Mouse (Mus musculus) spleen, adult 18-20 months (tissue): Measurements from ENCODE around the gene Ddn.

Source experiments
- DNase-seq, 2 experiments: peaks; one replicate each; pipeline ENCODE4 v3.0.0; 2022; ENCODE audit warnings: mixed read lengths in 2 of 2

Gene Ddn

GRCm38 (mm10) chr15:98809390-98809789 lies at the start of gene Ddn:
TSS of gene Ddn (minus strand) at chr15:98809490.
- no peak for DNase-seq

DNA sequence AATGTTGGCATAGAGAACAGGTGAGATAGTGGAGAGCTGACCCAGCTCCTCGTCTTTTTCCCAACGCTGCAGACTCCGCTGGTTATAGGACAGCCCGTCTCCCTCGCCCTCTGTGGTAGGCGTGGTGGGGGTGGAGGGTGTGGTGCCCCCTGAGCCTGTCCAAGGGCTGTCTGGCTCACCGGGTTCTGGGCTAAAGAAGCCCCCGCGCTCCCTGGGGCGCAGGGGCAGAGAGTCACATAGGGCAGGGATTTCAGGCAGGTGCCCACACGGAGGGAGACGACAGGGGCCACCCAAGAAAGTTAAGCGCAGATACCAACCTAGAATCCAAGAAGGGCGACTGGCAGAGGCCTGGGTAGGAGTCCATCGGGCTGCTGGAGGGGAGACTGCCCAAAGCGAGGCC lies 44.9 kb upstream of the Ddn start:
- DNase-seq, result peak in 1 of 2 experiments; percentile 3

- peak in 1 of 2 experiments; percentile 5 for DNase-seq
These were observed 44.1 kb upstream of the Ddn start for GRCm38 (mm10) chr15:98853161-98853937.

- DNase-seq, result peak in 1 of 2 experiments; percentile 4
These were observed 43.4 kb upstream of the Ddn start for GRCm38 (mm10) chr15:98852733-98853132.

DNA sequence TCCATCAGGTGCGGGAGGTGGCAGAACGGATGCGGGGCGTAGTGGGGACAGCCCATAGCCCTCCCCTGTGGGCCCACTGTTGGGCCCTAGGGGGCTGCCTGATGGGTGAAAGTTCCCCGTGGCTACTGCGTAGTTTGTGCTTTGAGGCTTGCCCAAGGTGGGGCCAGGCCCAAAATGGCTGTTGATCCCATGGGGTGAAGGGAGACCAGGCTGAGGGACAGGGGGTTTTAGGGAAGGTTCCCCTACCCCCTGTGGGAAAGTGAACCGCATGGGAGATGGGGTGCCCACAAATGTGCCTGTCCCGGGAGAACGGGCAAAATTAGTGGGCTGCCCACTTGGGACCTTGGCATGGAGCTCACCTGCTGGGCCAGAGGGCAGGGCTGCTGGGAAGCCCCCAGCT lies 42.8 kb upstream of the Ddn start:
- DNase-seq, result no peak

GRCm38 (mm10) chr15:98851229-98851818 lies 42.0 kb upstream of the Ddn start:
- peak in 1 of 2 experiments; percentile 4 for DNase-seq

DNA sequence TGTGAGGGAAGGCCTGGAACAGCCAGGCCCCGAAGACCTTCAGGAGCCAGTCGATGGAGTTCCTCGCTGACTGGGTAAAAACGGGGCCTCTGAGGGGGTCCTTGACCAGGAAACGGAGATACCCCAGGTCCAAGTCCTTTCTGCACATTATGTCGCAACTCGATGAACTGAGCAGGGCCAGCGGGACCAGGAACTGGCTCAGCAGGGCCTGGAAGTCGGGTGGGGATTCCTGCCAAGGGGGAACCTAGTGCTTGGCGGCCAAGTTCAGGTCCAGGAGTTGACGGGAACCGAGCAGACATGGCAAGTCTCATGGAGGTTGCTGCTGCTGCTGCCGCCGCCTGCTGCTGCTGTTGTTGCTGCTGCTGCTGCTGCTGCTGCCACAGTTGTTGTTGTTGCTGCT lies 41.4 kb upstream of the Ddn start:
- DNase-seq, result peak in 1 of 2 experiments; percentile 2

DNA sequence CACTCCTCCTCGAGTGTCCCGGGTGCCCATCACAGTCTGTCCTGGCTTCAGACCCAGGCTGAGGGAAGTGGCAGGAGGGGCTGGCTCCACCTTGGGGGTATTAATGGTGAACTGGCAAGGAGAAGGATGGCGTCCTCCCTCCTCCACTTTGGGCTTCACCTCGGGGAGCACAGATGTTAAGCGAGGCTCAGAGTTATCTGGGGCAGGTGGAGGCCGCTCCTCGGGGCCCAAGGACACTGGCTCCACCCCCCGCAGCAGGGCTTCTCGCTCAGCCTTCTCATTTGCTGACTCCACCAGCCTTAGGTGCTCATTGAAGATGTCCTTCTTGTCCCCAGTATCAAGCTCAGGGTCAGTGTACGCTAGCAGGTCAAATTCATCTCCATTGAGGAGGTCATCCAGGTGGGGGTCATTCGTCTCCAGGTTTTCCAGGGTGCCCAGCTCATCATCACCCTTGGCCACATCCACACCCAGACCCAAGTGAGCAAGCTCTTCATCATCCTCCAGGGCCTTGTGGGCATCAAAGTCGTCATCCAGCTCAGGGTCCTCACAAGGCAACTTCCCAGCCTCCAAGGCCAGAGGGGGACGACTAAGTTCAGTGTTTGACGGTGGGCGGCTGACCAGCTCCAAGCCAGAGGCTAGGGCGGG lies 40.8 kb upstream of the Ddn start:
- peak in 1 of 2 experiments; percentile 5 for DNase-seq

- no peak for DNase-seq
These were observed 39.9 kb upstream of the Ddn start for GRCm38 (mm10) chr15:98849165-98849564.

GRCm38 (mm10) chr15:98846140-98846539 lies 36.9 kb upstream of the Ddn start:
- no peak for DNase-seq

- no peak for DNase-seq
These were observed 35.9 kb upstream of the Ddn start for GRCm38 (mm10) chr15:98845149-98845548.

DNA sequence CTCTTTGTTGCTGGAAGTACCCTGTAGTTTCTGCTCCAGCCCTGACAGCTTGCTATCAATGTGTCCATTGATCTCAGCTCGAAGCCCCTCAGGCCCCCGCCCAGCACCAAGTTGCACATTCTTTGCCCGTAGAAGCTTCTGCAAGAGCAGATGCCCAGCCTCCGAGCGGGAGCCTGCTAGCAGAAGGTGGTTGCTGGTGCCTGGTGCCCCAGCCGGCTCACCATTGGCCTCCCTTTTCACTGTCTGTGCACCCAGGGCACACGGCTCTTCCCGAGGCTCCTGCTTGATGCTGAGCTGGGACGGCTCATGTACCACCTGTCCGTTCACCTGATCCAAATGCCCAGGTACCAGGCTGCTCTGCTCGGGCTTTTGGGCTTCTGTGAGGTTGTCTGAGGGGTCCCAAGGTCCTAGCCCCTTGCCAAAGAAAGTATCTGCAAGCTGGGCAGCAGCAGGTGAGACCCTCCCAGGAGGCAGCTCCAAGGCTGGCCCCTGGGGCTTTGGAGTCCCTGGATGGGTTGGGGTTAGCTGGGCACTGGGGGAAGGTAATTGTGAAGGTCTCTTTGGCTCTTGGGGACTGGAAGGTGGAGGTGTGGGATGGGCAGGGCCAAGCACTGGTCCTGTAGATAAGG lies 34.4 kb upstream of the Ddn start:
- DNase-seq, result no peak

DNA sequence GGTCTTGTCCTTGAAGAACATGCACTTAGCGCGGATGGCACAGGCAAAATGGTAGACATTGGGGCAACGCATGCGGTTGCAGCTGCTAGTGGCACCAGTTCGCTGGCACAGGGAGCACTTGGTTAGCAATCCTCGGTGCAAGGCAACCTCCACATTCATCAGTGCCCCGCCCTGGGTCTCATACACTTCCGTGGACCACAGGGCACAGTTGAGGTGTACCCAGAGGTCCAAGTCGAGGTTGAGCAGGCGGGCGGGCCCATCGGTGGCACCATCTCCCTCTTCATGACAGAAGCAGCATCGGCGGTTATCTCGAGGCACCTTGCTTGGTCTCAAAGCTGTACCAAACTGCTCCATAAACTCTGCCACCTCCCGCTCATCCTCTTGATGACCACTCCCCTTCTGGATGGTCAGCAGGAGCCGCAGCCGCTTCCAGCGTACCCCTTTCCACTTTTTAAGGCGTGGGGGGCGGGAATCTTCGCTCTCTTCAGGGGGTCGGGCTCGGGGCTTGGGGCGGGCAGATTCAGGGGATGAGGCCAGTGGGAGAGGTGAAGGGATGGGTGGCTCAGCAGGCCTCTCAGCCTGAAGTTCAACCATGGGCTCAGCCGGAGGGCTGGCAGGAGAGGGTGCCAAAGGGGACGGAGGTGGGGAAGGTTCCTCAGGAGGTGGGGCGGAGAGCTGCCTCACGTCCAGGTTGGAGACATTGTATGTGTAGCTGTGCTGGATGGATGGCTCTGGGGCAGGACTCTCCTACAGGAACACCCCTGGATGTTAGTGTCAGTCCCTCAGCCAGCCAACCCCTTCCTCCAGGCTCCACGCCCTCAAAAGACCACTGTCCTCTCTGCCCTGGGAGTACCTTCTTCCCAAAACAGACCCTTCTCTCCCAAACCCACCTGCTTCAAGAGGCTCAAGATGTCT lies 30.6 kb upstream of the Ddn start:
- DNase-seq, result no peak

DNA sequence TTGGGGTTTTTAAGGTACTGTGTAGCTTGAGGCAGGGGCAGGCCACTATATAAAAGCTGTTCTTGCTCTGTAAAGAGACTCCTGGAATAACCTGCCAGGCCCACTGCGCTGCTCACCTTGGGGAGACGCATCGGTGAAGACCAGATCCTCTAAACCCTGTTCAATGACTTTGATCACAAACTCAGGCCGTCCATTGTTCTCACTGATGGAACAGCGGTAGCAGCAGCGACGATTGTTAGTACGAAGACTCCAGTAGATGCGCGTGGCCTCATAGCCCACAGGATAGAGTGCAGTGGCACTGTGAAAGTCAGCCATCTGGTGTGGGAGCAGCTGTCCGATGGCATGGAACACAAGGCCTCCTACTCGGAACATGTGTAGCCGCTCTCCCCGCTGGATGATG lies 29.9 kb upstream of the Ddn start:
- no peak for DNase-seq

GRCm38 (mm10) chr15:98837743-98838103 lies 28.4 kb upstream of the Ddn start:
- DNase-seq, result no peak

GRCm38 (mm10) chr15:98837006-98837742 lies 27.9 kb upstream of the Ddn start:
- DNase-seq, result no peak

DNA sequence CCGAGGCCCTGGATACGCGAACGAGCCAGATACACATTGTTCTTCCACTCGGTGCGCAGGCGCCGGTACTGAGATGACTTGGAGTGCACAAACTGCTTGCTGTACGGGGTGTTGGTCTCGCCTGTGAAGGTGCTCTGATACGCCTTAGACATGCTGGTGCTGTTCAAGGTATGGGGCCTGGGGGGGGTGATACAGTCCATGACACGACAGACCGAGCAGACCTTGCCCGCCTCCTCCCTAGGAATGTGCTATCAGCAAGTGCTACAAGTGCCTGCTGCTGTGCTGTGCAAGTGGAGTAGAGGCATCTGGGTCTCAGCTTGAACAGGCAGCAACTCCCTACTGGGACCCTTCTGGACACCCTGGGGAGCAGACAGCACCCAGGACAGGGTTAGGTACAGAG lies 26.0 kb upstream of the Ddn start:
- no peak for DNase-seq

DNA sequence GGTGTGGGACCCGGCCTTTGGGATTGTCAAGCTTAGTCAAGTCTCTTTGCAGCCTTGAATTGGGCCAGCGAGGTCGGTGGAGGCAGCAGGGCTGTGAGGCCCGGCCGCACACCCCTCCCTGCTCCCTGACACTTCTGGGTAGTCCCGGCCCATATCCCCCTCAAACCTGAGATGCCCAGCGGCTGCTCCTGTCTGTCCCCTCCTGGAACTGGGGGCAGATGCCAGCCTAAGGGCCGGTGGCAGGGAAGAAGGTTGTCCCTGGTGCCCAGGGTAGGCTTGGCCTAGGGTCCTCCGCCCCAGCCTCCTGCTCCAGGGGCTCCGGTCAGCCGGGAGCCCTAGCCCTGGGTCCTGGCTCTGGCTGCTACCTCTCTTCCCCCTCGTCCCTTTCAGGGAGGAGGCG lies 24.8 kb upstream of the Ddn start:
- no peak for DNase-seq

DNA sequence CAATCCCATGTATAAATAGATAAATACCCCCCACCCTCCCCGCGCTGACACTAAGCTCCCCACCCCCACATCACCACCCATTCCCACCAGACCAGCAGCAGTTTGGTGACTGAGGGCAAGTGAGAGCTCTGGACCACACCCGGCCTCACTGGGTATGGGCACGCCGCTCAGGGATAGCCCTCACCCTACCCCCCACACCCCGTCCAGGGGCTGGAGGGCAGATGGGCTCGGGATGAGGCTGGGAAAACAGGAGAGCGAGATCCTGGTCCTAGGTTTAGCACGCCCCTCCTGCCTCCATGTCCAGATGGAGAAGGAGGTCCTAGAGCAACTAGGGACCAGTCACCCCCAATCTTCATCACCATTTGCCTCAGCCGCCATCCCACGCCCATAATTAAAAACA lies 24.0 kb upstream of the Ddn start:
- DNase-seq, result no peak

- peak in 1 of 2 experiments; percentile 39 for DNase-seq
These were observed 23.1 kb upstream of the Ddn start for GRCm38 (mm10) chr15:98832161-98833058.

DNA sequence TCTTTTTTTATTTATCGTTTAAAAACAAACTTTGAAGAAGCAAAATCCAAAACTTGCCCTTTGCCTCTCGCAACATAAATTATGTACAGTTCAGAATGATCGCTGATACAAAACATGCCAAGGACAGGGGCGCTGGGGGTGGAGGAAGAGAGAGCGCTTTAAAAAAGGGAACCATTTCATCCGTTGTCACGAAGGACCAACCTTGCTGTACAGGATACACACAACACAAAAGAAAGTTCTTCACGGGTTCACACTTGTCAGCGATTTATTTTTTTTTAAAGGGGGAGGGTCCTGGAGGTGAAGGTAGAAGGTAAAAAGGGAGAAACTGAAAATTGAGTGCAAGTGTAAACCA lies 22.4 kb upstream of the Ddn start:
- no peak for DNase-seq
